Mouse (Mus musculus): ENCODE data around the gene Gimap1. TPM values are rescaled to one million over a fixed set of nuclear protein-coding genes. Genes with fewer than 3 reads are reported as not detected.

The Gimap1 gene
- total and polyA plus RNA-seq, 3 experiments, result not detected

DNA sequence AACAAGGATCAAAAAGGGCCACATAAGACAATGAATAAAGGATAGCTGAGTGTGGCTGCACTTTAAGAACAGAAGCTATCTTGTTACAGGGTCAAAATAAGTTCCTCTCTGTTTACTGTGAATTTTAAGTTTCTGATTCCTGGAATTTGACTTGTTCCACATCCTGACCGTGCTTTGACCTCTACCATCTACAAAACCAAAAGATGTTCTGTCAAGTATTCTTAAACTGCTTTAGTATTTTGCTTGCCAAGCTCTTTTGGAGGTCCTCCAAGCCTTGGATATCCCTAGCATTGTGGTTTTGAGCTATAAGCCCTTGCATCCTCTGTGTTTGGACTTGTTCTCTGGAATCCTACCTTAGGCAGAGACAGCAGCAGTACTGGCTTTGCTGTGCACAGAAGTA is 46.3 kb downstream of the Gimap1 start:
- Histone ChIP-seq H3K79me2 (ENCODE audit: control insufficient read depth, insufficient read depth, low read length, poor library complexity) (no peaks in the 10 kb centered on the region), H3K27me3 (ENCODE audit: control insufficient read depth in 1 of 2, insufficient read depth in 2 of 2, low read length in 2 of 2) (peaks cover 0 to 1% of the 10 kb centered on the region in 2 experiments; a peak in 1 of 4 replicates), H3K27ac (ENCODE audit: control insufficient read depth, low read depth, low read length) (no peak overlapping the region), H3K4me3 (ENCODE audit: control insufficient read depth in 1 of 2, insufficient read depth in 1 of 2, low read depth in 2 of 2, low read length in 2 of 2) (no peak overlapping the region), H3K9me3 (replicated peaks; ENCODE audit: insufficient read depth, low read length) (no peaks in the 10 kb centered on the region), H3K9ac (ENCODE audit: control insufficient read depth, low read depth, low read length, poor library complexity, severe bottlenecking) (no peak overlapping the region), H3K4me1 (ENCODE audit: control insufficient read depth in 1 of 2, insufficient read depth in 2 of 2, low read length in 2 of 2) (no peaks in the 10 kb centered on the region), H3K36me3 (ENCODE audit: control insufficient read depth in 1 of 2, insufficient read depth in 2 of 2, low read length in 2 of 2) (no peaks in the 10 kb centered on the region)
- no peak for DNase-seq (ENCODE audit: low read depth, low spot score)
- TF ChIP-seq GABPA (IDR thresholded peaks at IDR 0.05; ENCODE audit: low read depth, low read length) (no peak), POLR2AphosphoS2 (IDR thresholded peaks at IDR 0.05; ENCODE audit: low read length) (no peak), CHD2 (IDR thresholded peaks at IDR 0.05; ENCODE audit: low read length) (no peak), NELFE (IDR thresholded peaks at IDR 0.05; ENCODE audit: low read depth, low read length) (no peak)

DNA sequence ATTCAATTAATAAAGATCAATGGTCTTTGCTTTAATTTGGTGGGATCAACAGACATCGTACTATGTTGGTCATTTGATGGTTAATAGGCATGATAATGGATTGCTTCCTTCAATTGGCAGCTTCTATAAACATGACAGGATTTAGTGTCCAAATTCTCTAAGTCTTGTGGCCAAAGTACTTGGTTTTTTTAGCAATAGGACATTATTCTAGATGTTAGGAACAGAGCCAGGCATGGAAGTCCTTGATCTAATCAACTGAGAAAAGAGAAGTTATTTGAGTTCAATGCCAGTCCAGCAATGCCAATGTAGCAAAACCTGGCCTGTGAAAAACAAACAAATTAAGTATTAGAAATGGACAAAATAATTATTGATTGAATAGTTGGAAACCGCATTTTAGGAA is 46.7 kb downstream of the Gimap1 start:
- Histone ChIP-seq H3K9ac (ENCODE audit: control insufficient read depth, low read depth, low read length, poor library complexity, severe bottlenecking) (no peak overlapping the region), H3K4me1 (ENCODE audit: control insufficient read depth in 1 of 2, insufficient read depth in 2 of 2, low read length in 2 of 2) (no peaks in the 10 kb centered on the region), H3K27ac (ENCODE audit: control insufficient read depth, low read depth, low read length) (no peak overlapping the region), H3K79me2 (ENCODE audit: control insufficient read depth, insufficient read depth, low read length, poor library complexity) (no peaks in the 10 kb centered on the region), H3K36me3 (ENCODE audit: control insufficient read depth in 1 of 2, insufficient read depth in 2 of 2, low read length in 2 of 2) (no peaks in the 10 kb centered on the region), H3K9me3 (replicated peaks; ENCODE audit: insufficient read depth, low read length) (no peaks in the 10 kb centered on the region), H3K4me3 (ENCODE audit: control insufficient read depth in 1 of 2, insufficient read depth in 1 of 2, low read depth in 2 of 2, low read length in 2 of 2) (no peak overlapping the region), H3K27me3 (ENCODE audit: control insufficient read depth in 1 of 2, insufficient read depth in 2 of 2, low read length in 2 of 2) (peaks cover 0 to 1% of the 10 kb centered on the region in 2 experiments; a peak in 1 of 4 replicates)
- no peak for DNase-seq (ENCODE audit: low read depth, low spot score)
- TF ChIP-seq HCFC1 (IDR thresholded peaks at IDR 0.05; ENCODE audit: low read depth, low read length), result no peak
- TF ChIP-seq MAFK (IDR thresholded peaks at IDR 0.05; ENCODE audit: borderline replicate concordance, low read depth, low read length), result no peak
- no peak for TF ChIP-seq TBP (IDR thresholded peaks at IDR 0.05; ENCODE audit: low read depth, low read length)
- no peak for TF ChIP-seq KAT2A (conservative IDR thresholded peaks at IDR 0.05; ENCODE audit: low read depth, low read length)
- no peak for TF ChIP-seq MYB (IDR thresholded peaks at IDR 0.05; ENCODE audit: low read depth, low read length)
- TF ChIP-seq SMC3 (IDR thresholded peaks at IDR 0.05; ENCODE audit: low read depth, low read length), result no peak
- TF ChIP-seq ELF1 (IDR thresholded peaks at IDR 0.05; ENCODE audit: low read depth, low read length), result no peak
- TF ChIP-seq NRF1 (IDR thresholded peaks at IDR 0.05; ENCODE audit: insufficient read depth, low read depth, low read length, poor library complexity, severe bottlenecking), result no peak
- TF ChIP-seq TAL1 (IDR thresholded peaks at IDR 0.05; ENCODE audit: low read length), result no peak
- no peak for TF ChIP-seq MEF2A (IDR thresholded peaks at IDR 0.05; ENCODE audit: extremely low read depth, insufficient replicate concordance, low read depth, low read length, poor library complexity, severe bottlenecking)
- TF ChIP-seq USF1 (IDR thresholded peaks at IDR 0.05; ENCODE audit: low read depth, low read length), result no peak
- TF ChIP-seq MXI1 (IDR thresholded peaks at IDR 0.05; ENCODE audit: low read depth, low read length), result no peak
- no peak for TF ChIP-seq MAX (IDR thresholded peaks at IDR 0.05; ENCODE audit: low read length)
- no peak for TF ChIP-seq GATA1 (IDR thresholded peaks at IDR 0.05; ENCODE audit: low read depth, low read length)
- no peak for TF ChIP-seq GABPA (IDR thresholded peaks at IDR 0.05; ENCODE audit: low read depth, low read length)
